Mouse (Mus musculus): ENCODE data around the gene Nat8f6. TPM values are rescaled to one million over a fixed set of nuclear protein-coding genes. Genes with fewer than 3 reads are reported as not detected.

Nat8f6 gene
- total and polyA plus RNA-seq, 3 experiments, result 0.81 to 2.8 (median 1.4) TPM

Small RNAs within 50 kb of the gene (microRNA-seq; reads per million reads assigned to microRNA genes)
- gene Mir6375, result 0 reads per million in 2 experiments

Other genes starting within 250 kb of the Nat8f6 start
- 1 to 10 TPM; 7.2 to 8.5 TPM for gene Alms1, start 233.4 kb downstream of the Nat8f6 start, total RNA-seq (2021)
- 0.31 and 0.39 TPM in 2 replicates for gene Alms1, start 233.4 kb downstream of the Nat8f6 start, polyA plus RNA-seq (2012; rRNA removed)
- 1 to 10 TPM; 2.6 to 5.0 TPM for gene Nat8f7, start 107.7 kb downstream of the Nat8f6 start, total RNA-seq (2021)
- 1.6 and 1.7 TPM in 2 replicates for gene Nat8f7, start 107.7 kb downstream of the Nat8f6 start, polyA plus RNA-seq (2012; rRNA removed)
- gene Nat8f3, start 55.2 kb downstream of the Nat8f6 start, total RNA-seq (2021), result under 1 TPM in 1 of 2 experiments, not detected in 1; 0.66 TPM
- 0.21 and 0.56 TPM in 2 replicates for gene Nat8f3, start 55.2 kb downstream of the Nat8f6 start, polyA plus RNA-seq (2012; rRNA removed)
- 1 to 10 TPM; 5.7 to 9.7 TPM for gene Nat8f5, start within 50 bp of the Nat8f6 start, total RNA-seq (2021)
- gene Nat8f5, start within 50 bp of the Nat8f6 start, polyA plus RNA-seq (2012; rRNA removed), result 1.1 and 2.3 TPM in 2 replicates
- gene Nat8, start 11.1 kb upstream of the Nat8f6 start, total RNA-seq (2021), result 1 to 10 TPM; 1.8 to 8.2 TPM
- gene Nat8, start 11.1 kb upstream of the Nat8f6 start, polyA plus RNA-seq (2012; rRNA removed), result 2.3 and 3.3 TPM in 2 replicates
- gene Nat8f2, start 48.2 kb upstream of the Nat8f6 start, total RNA-seq (2021), result 1 to 10 TPM; 2.0 to 3.7 TPM
- 0.12 and 0.15 TPM in 2 replicates for gene Nat8f2, start 48.2 kb upstream of the Nat8f6 start, polyA plus RNA-seq (2012; rRNA removed)
- gene Nat8f4, start 83.9 kb upstream of the Nat8f6 start, total RNA-seq (2021), result 10 to 100 TPM in 1 of 2 experiments, 1 to 10 TPM in 1; 8.4 to 15.5 TPM
- gene Nat8f4, start 83.9 kb upstream of the Nat8f6 start, polyA plus RNA-seq (2012; rRNA removed), result 6.8 and 8.5 TPM in 2 replicates
- gene Tprkb, start 90.9 kb upstream of the Nat8f6 start, total RNA-seq (2021), result 10 to 100 TPM; 37.1 to 55.2 TPM
- gene Tprkb, start 90.9 kb upstream of the Nat8f6 start, polyA plus RNA-seq (2012; rRNA removed), result 23.3 and 26.4 TPM in 2 replicates
- gene Nat8f1, start 94.7 kb upstream of the Nat8f6 start, total RNA-seq (2021), result 10 to 100 TPM; 39.2 to 43.6 TPM
- 43.5 and 85.2 TPM in 2 replicates for gene Nat8f1, start 94.7 kb upstream of the Nat8f6 start, polyA plus RNA-seq (2012; rRNA removed)
- 100 to 1,000 TPM in 1 of 2 experiments, 10 to 100 TPM in 1; 82.3 to 174 TPM for gene Dusp11, start 140.7 kb upstream of the Nat8f6 start, total RNA-seq (2021)
- gene Dusp11, start 140.7 kb upstream of the Nat8f6 start, polyA plus RNA-seq (2012; rRNA removed), result 73.5 and 104 TPM in 2 replicates
- not detected for gene Figla, start 195.2 kb upstream of the Nat8f6 start, total RNA-seq (2021)
- not detected in 2 replicates for gene Figla, start 195.2 kb upstream of the Nat8f6 start, polyA plus RNA-seq (2012; rRNA removed)
- 1 to 10 TPM in 1 of 2 experiments, under 1 TPM in 1; 0.78 to 1.6 TPM for gene Add2, start 207.7 kb upstream of the Nat8f6 start, total RNA-seq (2021)
- 1.7 and 1.9 TPM in 2 replicates for gene Add2, start 207.7 kb upstream of the Nat8f6 start, polyA plus RNA-seq (2012; rRNA removed)